Mouse (Mus musculus) heart, adult 2 months (tissue): ENCODE measurements around the gene Tspan13. TPM values are rescaled to one million over a fixed set of nuclear protein-coding genes. Genes with fewer than 3 reads are reported as not detected.
A peak's percentile ranks its signal among the peaks of the same experiment; 100 is the strongest.

Experiments
- DNase-seq, 2 experiments: peaks; one replicate each; pipeline ENCODE4 v3.0.0; 2021
- H3K27ac ChIP-seq: fragments of 200-600 bp; 2 replicates; pipeline ENCODE4 v1.8.1; 2022
- H3K27me3 ChIP-seq: fragments of 200-500 bp; 2 replicates; pipeline ENCODE4 v1.6.1; 2012; ENCODE audit warnings: mild to moderate bottlenecking, low read length, inconsistent platforms, mixed read lengths; ENCODE audit not compliant: control insufficient read depth, insufficient read depth
- H3K36me3 ChIP-seq: fragments of 200-500 bp; 2 replicates; pipeline ENCODE4 v1.6.1; 2012; ENCODE audit warnings: low read length, inconsistent platforms; ENCODE audit not compliant: control insufficient read depth, insufficient read depth
- H3K4me1 ChIP-seq: fragments of 200-500 bp; 2 replicates; pipeline ENCODE4 v1.6.1; 2011; ENCODE audit warnings: low read length; ENCODE audit not compliant: control insufficient read depth, insufficient read depth
- H3K4me3 ChIP-seq: fragments of 200-600 bp; 2 replicates; pipeline ENCODE4 v1.8.1; 2022
- H3K79me2 ChIP-seq: fragments of 200-500 bp; replicated peaks from 2 replicates; pipeline ENCODE4 v1.6.1; 2012; ENCODE audit warnings: mild to moderate bottlenecking, inconsistent platforms, low read length, moderate library complexity, mixed read lengths; ENCODE audit not compliant: control insufficient read depth, insufficient read depth
- H3K9ac ChIP-seq: fragments of 200-500 bp; 2 replicates; pipeline ENCODE4 v1.6.1; 2012; ENCODE audit warnings: low read depth, mild to moderate bottlenecking, control low read depth, inconsistent platforms, low read length, mixed read lengths
- CTCF ChIP-seq: fragments of 200-600 bp; IDR thresholded peaks from 2 replicates; pipeline ENCODE4 v1.8.1; 2022; ENCODE audit warnings: antibody characterized with exemption, mild to moderate bottlenecking, moderate library complexity
- EP300 ChIP-seq: fragments of 200-500 bp; IDR thresholded peaks from 2 replicates; pipeline ENCODE4 v1.6.1; 2011; ENCODE audit warnings: low read depth, low read length, control low read depth; ENCODE audit not compliant: insufficient read depth
- POLR2A ChIP-seq: fragments of 200-500 bp; IDR thresholded peaks from 2 replicates; pipeline ENCODE4 v1.6.1; 2011; ENCODE audit warnings: mild to moderate bottlenecking, low read depth, low read length, control low read depth; ENCODE audit not compliant: insufficient read depth
- WGBS: fragments of 180-500 bp; shearing (Covaris S2); methylation state at CpG from one replicate; pipeline ENCODE4 v1.1.7; 2018; 5-methylcytosine and 5-hydroxymethylcytosine counted together
- intact Hi-C: fragments of 180-260 bp; cut with DNase I; formaldehyde crosslinking; loops from one replicate; pipeline ENCODE4 v1.15.1; 2025
- polyA plus RNA-seq: library from polyadenylated mRNA; depleted of rRNA; stranded (reverse); fragments of >200 nt; gene quantifications from 2 replicates; pipeline ENCODE4 v1.2.3, GENCODE M21; 2012
- total RNA-seq, 2 experiments: library from RNA; stranded (reverse); gene quantifications; 2 replicates each; pipeline ENCODE4 v1.2.3; 2021

The Tspan13 gene
- total and polyA plus RNA-seq, 3 experiments = 41.2 to 61.1 (median 47.2) TPM

DNA sequence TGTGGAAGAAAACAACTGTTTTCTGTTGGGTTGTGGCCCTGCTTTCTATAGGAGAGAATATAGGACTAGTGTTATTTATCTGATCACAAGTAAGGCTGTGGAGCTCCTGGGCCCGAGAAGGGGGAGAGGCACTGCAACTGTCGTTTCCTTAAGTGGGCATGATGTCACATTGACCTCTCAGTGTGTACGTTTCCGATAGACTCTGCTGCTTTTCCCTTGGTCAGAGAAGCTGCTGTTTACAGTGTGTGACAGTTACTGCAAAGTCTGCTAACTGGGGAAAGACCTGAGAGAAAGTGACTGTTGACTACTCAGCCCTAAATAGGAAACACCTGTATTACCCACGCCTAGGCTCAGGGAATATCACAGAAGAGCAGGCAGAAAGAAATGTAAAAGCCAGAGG, 3.9 kb upstream of the Tspan13 start:
- WGBS = 22% methylated on average over 5 of the region's 5 CpGs
- intact Hi-C loops = loop anchor here (10.0 kb wide), 2 partner anchors 339 to 511 kb away; partner anchors contain the start of genes Ahr, D630036H23Rik and Ispd

DNA sequence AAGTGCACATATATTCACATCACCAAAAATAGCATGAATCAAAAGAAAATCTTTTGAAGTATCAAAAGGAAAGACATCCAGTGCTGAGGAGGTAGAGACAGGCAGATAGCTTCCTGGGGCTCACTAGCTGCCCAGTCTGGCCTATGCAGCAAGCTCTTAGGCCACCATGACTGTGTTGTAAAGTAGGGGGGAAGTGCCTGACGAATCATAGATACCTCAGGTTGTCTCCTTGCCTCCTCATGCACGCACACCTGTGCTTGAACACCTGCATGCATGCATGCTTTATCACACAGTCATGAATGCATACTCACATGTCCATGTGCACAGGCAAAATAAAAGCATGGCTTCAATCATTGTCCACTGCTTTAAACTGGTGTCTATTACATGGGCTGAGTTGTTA, 2.4 kb upstream of the Tspan13 start:
- WGBS = 82% methylated on average over 2 of the region's 2 CpGs

More for the DNA sequence above, 3.9 kb upstream of the Tspan13 start:
- Histone ChIP-seq H3K4me1 (no peaks in the 10 kb centered on the region), H3K9ac (no peak overlapping the region), H3K27ac (no peak overlapping the region), H3K79me2 (no peaks in the 10 kb centered on the region), H3K27me3 (no peaks in the 10 kb centered on the region), H3K36me3 (no peaks in the 10 kb centered on the region), H3K4me3 (no peak overlapping the region)
- DNase-seq = no peak
- TF ChIP-seq CTCF (no peak), EP300 (no peak), POLR2A (no peak)

DNA sequence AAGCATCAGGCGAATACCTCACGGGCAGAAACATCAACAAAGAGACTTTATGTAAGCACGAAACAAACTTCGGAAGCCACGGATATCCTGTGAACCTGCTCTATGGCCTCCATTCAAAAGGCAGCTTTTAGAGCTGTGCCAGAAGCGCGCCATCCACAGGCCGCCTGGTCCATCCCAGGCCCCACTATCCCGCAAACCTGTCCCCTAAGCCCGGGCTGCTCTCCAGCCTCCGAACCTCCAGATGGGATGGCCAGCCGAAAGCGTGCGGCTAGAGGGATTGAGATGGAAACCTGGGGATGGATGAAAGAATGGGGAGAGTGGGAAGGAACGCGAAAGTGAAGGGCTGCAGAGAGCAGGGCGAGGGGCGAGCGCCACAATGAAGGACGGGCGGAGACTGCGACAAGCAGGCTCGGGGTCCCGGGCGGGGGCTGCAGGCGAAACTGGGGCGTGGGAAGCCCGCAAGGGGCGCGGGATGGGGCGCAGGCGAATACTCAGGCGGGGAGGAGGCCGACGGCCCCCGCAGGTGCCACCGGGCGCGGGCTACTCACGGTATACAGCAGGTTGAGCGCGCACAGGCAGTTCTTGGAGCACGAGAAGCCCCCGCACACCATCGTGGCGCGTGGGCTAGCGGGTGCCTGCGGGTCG, 475 bp downstream of the Tspan13 start:
- peak; percentile 75 to 80 for DNase-seq
- Histone ChIP-seq H3K36me3 (peaks cover 2% of the 10 kb centered on the region; the same call in 1 of the 2 replicates), H3K27ac (peak overlapping the region; percentile 93), H3K4me1 (no peaks in the 10 kb centered on the region), H3K4me3 (peak overlapping the region; percentile 97), H3K79me2 (no peaks in the 10 kb centered on the region), H3K9ac (peak overlapping the region; percentile 86), H3K27me3 (no peaks in the 10 kb centered on the region)
- intact Hi-C loops = loop anchor here (5.0 to 10.0 kb wide), 4 partner anchors 45 to 507 kb away; partner anchors contain the start of genes Ahr, Ankmy2, Bzw2 and D630036H23Rik
- TF ChIP-seq EP300 = peak; percentile 83; the same call in 1 of the 2 replicates
- TF ChIP-seq POLR2A = peak; percentile 80
- peak; percentile 69 for TF ChIP-seq CTCF
- WGBS = 1% methylated on average over 50 of the region's 50 CpGs

More for the DNA sequence above, 2.4 kb upstream of the Tspan13 start:
- Histone ChIP-seq H3K4me3 (no peak overlapping the region), H3K79me2 (no peaks in the 10 kb centered on the region), H3K36me3 (no peaks in the 10 kb centered on the region), H3K27me3 (no peaks in the 10 kb centered on the region), H3K4me1 (no peaks in the 10 kb centered on the region), H3K9ac (no peak overlapping the region), H3K27ac (no peak overlapping the region)
- intact Hi-C loops = loop anchor here (5.0 to 10.0 kb wide), 4 partner anchors 47 to 510 kb away; partner anchors contain the start of genes Ahr, Ankmy2, Bzw2 and D630036H23Rik
- no peak for TF ChIP-seq EP300
- no peak for TF ChIP-seq POLR2A
- TF ChIP-seq CTCF = no peak
- no peak for DNase-seq

DNA sequence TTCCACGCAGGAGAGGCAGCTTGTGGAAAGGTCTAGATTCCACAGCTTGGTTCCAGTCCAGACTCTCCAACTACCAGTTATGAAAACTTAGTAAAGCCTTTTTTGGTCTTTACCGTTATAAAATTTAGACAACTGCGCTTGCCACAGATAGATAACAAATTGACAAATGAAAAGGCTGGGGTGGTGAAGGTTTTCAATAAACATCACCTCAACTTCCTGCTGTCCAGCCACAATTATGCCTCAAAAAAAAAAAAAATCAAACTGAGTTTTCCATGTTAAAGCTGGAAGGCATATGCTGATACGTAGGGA, 1.1 kb downstream of the Tspan13 start:
- no peak for DNase-seq
- intact Hi-C loops = loop anchor here (5.0 to 10.0 kb wide), 4 partner anchors 44 to 506 kb away; partner anchors contain the start of genes Ahr, Ankmy2, Bzw2 and D630036H23Rik
- H3K9ac ChIP-seq = peak overlapping the region; percentile 52
- peak overlapping the region; percentile 97 for H3K4me3 ChIP-seq
- peak overlapping the region; percentile 93 for H3K27ac ChIP-seq
- peaks cover 2% of the 10 kb centered on the region; the same call in 1 of the 2 replicates for H3K36me3 ChIP-seq
- no peaks in the 10 kb centered on the region for H3K79me2 ChIP-seq
- no peak for TF ChIP-seq CTCF
- no peak for TF ChIP-seq POLR2A
- no peak for TF ChIP-seq EP300
- H3K4me1 ChIP-seq = peaks cover under 1% of the 10 kb centered on the region
- no peaks in the 10 kb centered on the region for H3K27me3 ChIP-seq
- 23% methylated on average over 4 of the region's 4 CpGs for WGBS

DNA sequence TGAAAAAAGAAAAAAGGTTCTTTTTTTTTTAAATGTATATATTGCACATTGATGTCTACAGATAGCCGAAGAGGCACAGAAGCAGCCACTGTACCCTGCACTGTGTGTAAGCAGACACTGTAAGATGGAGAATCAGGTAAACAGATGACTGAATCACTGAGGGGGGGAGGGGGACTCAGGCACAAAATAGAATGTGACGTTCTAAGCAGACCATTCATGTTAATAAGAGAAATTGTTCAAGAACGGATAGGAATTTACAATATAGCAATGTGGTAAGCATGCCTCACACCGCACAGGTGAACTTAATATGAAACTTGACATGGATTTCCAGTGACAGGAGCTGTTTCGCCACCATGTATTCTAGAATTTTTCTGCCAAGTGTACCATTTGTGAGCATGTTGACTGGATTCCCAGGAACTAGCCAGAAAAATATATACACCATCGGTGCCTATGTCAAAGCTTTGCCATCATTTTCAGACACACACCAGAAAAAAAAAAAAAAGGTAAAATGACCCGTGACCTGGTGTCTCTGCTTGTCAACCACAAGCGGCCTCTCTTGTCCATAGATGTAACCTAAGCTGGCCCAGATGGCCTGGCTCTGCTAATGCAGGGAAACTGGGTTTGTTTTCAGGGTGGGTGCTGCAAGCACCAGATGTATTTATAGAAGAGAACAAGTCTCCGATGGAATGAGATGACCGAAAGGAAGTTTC, 1.6 kb downstream of the Tspan13 start:
- peaks cover 3% of the 10 kb centered on the region for H3K4me1 ChIP-seq
- H3K27ac ChIP-seq = peak overlapping the region; percentile 93
- no peaks in the 10 kb centered on the region for H3K27me3 ChIP-seq
- H3K79me2 ChIP-seq = 0 out of 2 replicates have a peak, but pooled peaks cover 2% of the 10 kb centered on the region
- peak overlapping the region; percentile 52 for H3K9ac ChIP-seq
- peak overlapping the region; percentile 97 for H3K4me3 ChIP-seq
- peak in 1 of 2 experiments; percentile 36 for DNase-seq
- intact Hi-C loops = loop anchor here (5.0 to 10.0 kb wide), 4 partner anchors 43 to 506 kb away; partner anchors contain the start of genes Ahr, Ankmy2, Bzw2 and D630036H23Rik
- no peak for TF ChIP-seq POLR2A
- TF ChIP-seq CTCF = no peak
- no peak for TF ChIP-seq EP300
- H3K36me3 ChIP-seq = peaks cover 2% of the 10 kb centered on the region
- WGBS = 38% methylated on average over 10 of the region's 10 CpGs
